Mouse (Mus musculus) forebrain, embryonic 11.5 days (tissue): Measurements from ENCODE around the gene Hspa4. TPM values are rescaled to one million over a fixed set of nuclear protein-coding genes. Genes with fewer than 3 reads are reported as not detected.
"Not testable (repeated sequence)": the region's sequence is repeated elsewhere in the genome, so short reads cannot be mapped to it uniquely, and the experiment has no call there.

Experiments used
- ATAC-seq: fragments of 200-750 bp; cut with Nextera tagmentation; replicated peaks from 2 replicates; pipeline ENCODE4 v1.8.0; 2017; ENCODE audit warnings: moderate TSS enrichment; ENCODE audit not compliant: low FRiP score
- DNase-seq: peaks from one replicate; pipeline ENCODE4 v3.0.0-alpha.2; 2017; ENCODE audit warnings: low spot score
- H3K27ac ChIP-seq: fragments of 300-500 bp; sonication (generic); 2 replicates; pipeline ENCODE4 v1.5.1; 2014; ENCODE audit warnings: low read depth, low read length
- H3K27me3 ChIP-seq: fragments of 300-500 bp; sonication (generic); 2 replicates; pipeline ENCODE4 v1.6.1; 2014; ENCODE audit warnings: mild to moderate bottlenecking, low read length, mixed read lengths; ENCODE audit not compliant: control insufficient read depth, insufficient read depth
- H3K36me3 ChIP-seq: fragments of 300-500 bp; sonication (generic); 2 replicates; pipeline ENCODE4 v1.6.1; 2014; ENCODE audit warnings: mild to moderate bottlenecking, low read length, moderate library complexity, mixed read lengths; ENCODE audit not compliant: control insufficient read depth, insufficient read depth
- H3K4me1 ChIP-seq: fragments of 300-500 bp; sonication (generic); replicated peaks from 2 replicates; pipeline ENCODE4 v1.6.1; 2014; ENCODE audit warnings: low read length, mixed read lengths; ENCODE audit not compliant: control insufficient read depth, insufficient read depth
- H3K4me2 ChIP-seq: fragments of 300-500 bp; sonication (generic); 2 replicates; pipeline ENCODE4 v1.6.1; 2014; ENCODE audit warnings: low read depth, mild to moderate bottlenecking, low read length, moderate library complexity, mixed read lengths; ENCODE audit not compliant: severe bottlenecking
- H3K4me3 ChIP-seq: fragments of 300-500 bp; sonication (generic); 2 replicates; pipeline ENCODE4 v1.5.1; 2014; ENCODE audit warnings: low read depth, low read length
- H3K9ac ChIP-seq: fragments of 300-500 bp; sonication (generic); 2 replicates; pipeline ENCODE4 v1.6.1; 2014; ENCODE audit warnings: low read length
- H3K9me3 ChIP-seq: fragments of 300-500 bp; sonication (generic); 2 replicates; pipeline ENCODE4 v1.6.1; 2016; ENCODE audit warnings: low read length, mixed read lengths; ENCODE audit not compliant: control insufficient read depth
- WGBS: fragments of 180-500 bp; shearing (Covaris S2); extraction: QIAGEN DNeasy Blood & Tissue Kit; methylation state at CpG from one replicate; pipeline ENCODE4 v1.1.7; 2014; 5-methylcytosine and 5-hydroxymethylcytosine counted together
- polyA plus RNA-seq: library from polyadenylated mRNA; unstranded; fragments of >200 nt; fragmentation: Nextera tagmentation; extraction: Ambion mirVana; gene quantifications from 2 replicates; pipeline ENCODE4 v1.2.1, GENCODE M21; 2014

The Hspa4 gene
- polyA plus RNA-seq, 1 experiment from 2014 or later: 129 TPM

- no peaks in the 10 kb centered on the region for H3K4me1 ChIP-seq
- no peaks in the 10 kb centered on the region for H3K9me3 ChIP-seq
- DNase-seq: no peak
- H3K4me2 ChIP-seq: no peak overlapping the region
- no peak overlapping the region for H3K9ac ChIP-seq
- H3K36me3 ChIP-seq: peaks cover 2% of the 10 kb centered on the region; the same call in 1 of the 2 replicates
- ATAC-seq: no peak
- no peak overlapping the region for H3K4me3 ChIP-seq
- 45% methylated on average over 3 of the region's 3 CpGs for WGBS
- H3K27ac ChIP-seq: no peak overlapping the region
- H3K27me3 ChIP-seq: no peaks in the 10 kb centered on the region
These were observed 35.4 kb upstream of the Hspa4 start for GRCm38 (mm10) chr11:53335505-53336181.

DNA sequence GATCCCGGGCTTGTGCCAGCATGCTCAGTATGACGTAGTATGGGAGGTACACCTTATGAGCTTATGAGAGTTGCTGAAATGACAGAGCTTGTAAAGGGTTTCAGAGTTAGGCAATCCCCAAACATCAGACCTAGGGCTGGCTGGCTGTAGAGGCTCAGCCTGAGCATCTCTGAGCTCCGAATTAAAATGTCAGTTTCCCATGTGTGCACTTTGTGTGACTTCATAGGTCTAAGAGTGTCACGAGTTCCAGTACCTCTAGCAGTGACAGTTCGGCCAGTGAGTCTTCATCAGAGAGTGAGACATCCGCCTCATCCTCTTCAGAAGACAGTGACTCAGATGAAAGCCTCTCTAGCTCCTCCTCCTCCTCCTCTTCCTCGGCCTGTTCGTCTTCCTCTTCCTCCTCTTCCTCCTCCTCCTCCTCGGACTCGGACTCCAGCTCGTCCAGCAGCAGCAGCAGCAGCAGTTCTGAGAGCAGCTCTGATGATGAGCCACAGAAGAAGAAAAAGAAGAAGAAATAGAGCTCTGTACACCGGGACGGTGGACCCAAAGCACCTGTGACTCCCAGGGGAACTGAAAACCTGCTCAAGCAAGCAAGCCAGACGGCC is 31.9 kb upstream of the Hspa4 start:
- no peak overlapping the region for H3K27ac ChIP-seq
- no peaks in the 10 kb centered on the region for H3K9me3 ChIP-seq
- no peaks in the 10 kb centered on the region for H3K27me3 ChIP-seq
- no peak overlapping the region for H3K9ac ChIP-seq
- no peaks in the 10 kb centered on the region for H3K4me1 ChIP-seq
- H3K4me2 ChIP-seq: no peak overlapping the region
- DNase-seq (no peak), ATAC-seq (no peak)
- WGBS: 87% methylated on average over 14 of the region's 14 CpGs
- no peak overlapping the region for H3K4me3 ChIP-seq
- H3K36me3 ChIP-seq: peaks cover 7% of the 10 kb centered on the region; the same call in 1 of the 2 replicates

DNA sequence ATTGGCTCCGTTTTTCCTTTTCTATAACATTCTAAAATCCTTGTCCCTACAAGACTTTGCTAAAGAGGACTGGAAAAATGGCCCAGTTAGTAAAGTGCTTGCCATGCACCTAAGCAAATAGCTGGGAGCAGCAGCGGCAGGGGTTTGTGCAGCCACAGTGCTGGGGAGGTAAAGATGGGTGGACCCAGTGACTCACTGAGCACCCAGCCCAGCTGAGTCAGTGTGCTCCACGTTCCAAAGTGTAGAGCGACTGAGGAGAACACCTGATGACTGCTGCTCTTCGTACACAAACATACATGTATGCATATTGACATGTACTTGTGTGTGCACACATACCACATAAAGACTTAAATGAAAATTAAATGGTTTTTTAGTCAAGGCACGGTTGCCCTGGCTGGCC is 30.9 kb upstream of the Hspa4 start:
- WGBS: 95% methylated on average over 6 of the region's 6 CpGs
- Histone ChIP-seq H3K9me3 (no peaks in the 10 kb centered on the region), H3K27ac (no peak overlapping the region), H3K4me1 (no peaks in the 10 kb centered on the region), H3K4me2 (no peak overlapping the region), H3K9ac (no peak overlapping the region), H3K4me3 (no peak overlapping the region), H3K36me3 (peaks cover 7% of the 10 kb centered on the region; the same call in 1 of the 2 replicates), H3K27me3 (no peaks in the 10 kb centered on the region)
- DNase-seq: no peak
- ATAC-seq: no peak

DNA sequence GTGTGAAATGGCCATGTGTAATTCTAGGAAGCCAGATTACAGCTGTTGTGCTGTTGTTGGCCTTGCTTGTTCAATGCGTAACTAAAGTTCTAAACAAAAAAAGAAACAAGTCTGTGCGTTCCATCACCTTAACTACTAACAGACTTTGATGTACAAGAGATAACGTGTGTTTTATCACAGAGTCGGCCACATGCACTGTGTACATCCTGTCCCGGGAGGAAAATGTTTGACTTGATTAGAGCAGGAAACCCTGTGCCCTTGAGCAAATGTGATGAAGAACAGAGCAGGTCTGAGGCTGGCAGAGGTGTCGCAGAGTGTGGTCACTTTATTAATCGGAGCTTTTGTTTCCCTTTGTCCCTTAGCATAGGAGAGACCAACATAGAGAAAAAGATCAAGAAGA is 30.1 kb upstream of the Hspa4 start:
- H3K27me3 ChIP-seq: no peaks in the 10 kb centered on the region
- H3K4me3 ChIP-seq: no peak overlapping the region
- no peak overlapping the region for H3K27ac ChIP-seq
- DNase-seq: no peak
- H3K36me3 ChIP-seq: peaks cover 7% of the 10 kb centered on the region; the same call in 1 of the 2 replicates
- H3K4me1 ChIP-seq: no peaks in the 10 kb centered on the region
- no peak overlapping the region for H3K9ac ChIP-seq
- WGBS: 93% methylated on average over 7 of the region's 7 CpGs
- no peak overlapping the region for H3K4me2 ChIP-seq
- no peaks in the 10 kb centered on the region for H3K9me3 ChIP-seq
- ATAC-seq: no peak

- H3K4me3 ChIP-seq: peak within 1 kb of the TSS; percentile 71
- 0 out of 2 replicates have a peak, but pooled peaks cover 2% of the 10 kb centered on the region for H3K4me1 ChIP-seq
- DNase-seq: peak; percentile 93
- under 1% methylated on average over 21 of the region's 21 CpGs for WGBS
- H3K9me3 ChIP-seq: no peaks in the 10 kb centered on the region
- peak; percentile 92 for ATAC-seq
- H3K36me3 ChIP-seq: peaks cover 4% of the 10 kb centered on the region; the same call in 1 of the 2 replicates
- H3K27me3 ChIP-seq: no peaks in the 10 kb centered on the region
- peak within 1 kb of the TSS; percentile 64 for H3K4me2 ChIP-seq
- H3K27ac ChIP-seq: peak within 1 kb of the TSS; percentile 31; the same call in 1 of the 2 replicates
- peak within 1 kb of the TSS; percentile 85 for H3K9ac ChIP-seq
These were observed 24.3 kb upstream of the Hspa4 start, which contains the start of gene Zcchc10 for GRCm38 (mm10) chr11:53324512-53324968. Gene Zcchc10, plus strand, starts transcription at chr11:53324679.

- H3K4me1 ChIP-seq, H3K27ac ChIP-seq: not testable (repeated sequence)
- 95% methylated on average over 13 of the region's 13 CpGs for WGBS
These were observed 19.6 kb upstream of the Hspa4 start for GRCm38 (mm10) chr11:53319867-53320266.

GRCm38 (mm10) chr11:53318568-53318967 is 18.3 kb upstream of the Hspa4 start:
- not testable (repeated sequence) for H3K4me2 ChIP-seq, H3K27ac ChIP-seq, H3K36me3 ChIP-seq, H3K9me3 ChIP-seq, ATAC-seq, H3K4me3 ChIP-seq, DNase-seq, H3K4me1 ChIP-seq, H3K27me3 ChIP-seq, H3K9ac ChIP-seq
- 92% methylated on average over 3 of the region's 3 CpGs for WGBS

More at GRCm38 (mm10) chr11:53319867-53320266, 19.6 kb upstream of the Hspa4 start:
- H3K4me3 ChIP-seq, DNase-seq, ATAC-seq, H3K9me3 ChIP-seq, H3K36me3 ChIP-seq, H3K4me2 ChIP-seq, H3K9ac ChIP-seq, H3K27me3 ChIP-seq: not testable (repeated sequence)

GRCm38 (mm10) chr11:53318041-53318440 is 17.8 kb upstream of the Hspa4 start:
- ATAC-seq: no peak
- Histone ChIP-seq H3K9ac (no peak overlapping the region), H3K36me3 (no peaks in the 10 kb centered on the region)

More at GRCm38 (mm10) chr11:53318041-53318440, 17.8 kb upstream of the Hspa4 start:
- H3K4me1 ChIP-seq: no peaks in the 10 kb centered on the region
- H3K4me3 ChIP-seq: no peak overlapping the region
- DNase-seq: no peak
- H3K27ac ChIP-seq: no peak overlapping the region
- WGBS: 78% methylated on average over 7 of the region's 7 CpGs
- H3K4me2 ChIP-seq: no peak overlapping the region
- no peaks in the 10 kb centered on the region for H3K9me3 ChIP-seq
- no peaks in the 10 kb centered on the region for H3K27me3 ChIP-seq
